Mouse (Mus musculus) forebrain, postnatal 0 days (tissue): ENCODE measurements around the gene Dbp. TPM values are rescaled to one million over a fixed set of nuclear protein-coding genes. Genes with fewer than 3 reads are reported as not detected.

Experiments
- ATAC-seq: fragments of 200-750 bp; cut with Nextera tagmentation; 2 replicates; pipeline ENCODE4 v1.8.0; 2017; ENCODE audit warnings: mild to moderate bottlenecking, moderate library complexity
- DNase-seq: peaks from one replicate; pipeline ENCODE4 v3.0.0-alpha.2; 2015
- H3K27ac ChIP-seq: fragments of 300-500 bp; sonication (generic); 2 replicates; pipeline ENCODE4 v1.5.1; 2014; ENCODE audit warnings: low read depth, mild to moderate bottlenecking, antibody characterized with exemption, low read length, moderate library complexity, mixed read lengths
- H3K27me3 ChIP-seq: fragments of 300-500 bp; sonication (generic); 2 replicates; pipeline ENCODE4 v1.6.1; 2014; ENCODE audit warnings: mild to moderate bottlenecking, low read length, mixed read lengths; ENCODE audit not compliant: insufficient read depth
- H3K36me3 ChIP-seq: fragments of 300-500 bp; sonication (generic); 2 replicates; pipeline ENCODE4 v1.6.1; 2014; ENCODE audit warnings: mild to moderate bottlenecking, moderate library complexity; ENCODE audit not compliant: insufficient read depth
- H3K4me1 ChIP-seq: fragments of 300-500 bp; sonication (generic); 2 replicates; pipeline ENCODE4 v1.6.1; 2014; ENCODE audit warnings: antibody characterized with exemption; ENCODE audit not compliant: insufficient read depth
- H3K4me2 ChIP-seq: fragments of 300-500 bp; sonication (generic); 2 replicates; pipeline ENCODE4 v1.6.1; 2014; ENCODE audit warnings: low read depth, mild to moderate bottlenecking, moderate library complexity
- H3K4me3 ChIP-seq: fragments of 300-500 bp; sonication (generic); 2 replicates; pipeline ENCODE4 v1.5.1; 2014; ENCODE audit warnings: low read depth, low read length, mixed read lengths
- H3K9ac ChIP-seq: fragments of 300-500 bp; sonication (generic); 2 replicates; pipeline ENCODE4 v1.6.1; 2014; ENCODE audit warnings: mild to moderate bottlenecking
- H3K9me3 ChIP-seq: fragments of 300-500 bp; sonication (generic); 2 replicates; pipeline ENCODE4 v1.6.1; 2016; ENCODE audit warnings: low read length
- CTCF ChIP-seq: sonication (generic); IDR thresholded peaks from 2 replicates; pipeline ENCODE4 v1.5.1; 2016; ENCODE audit warnings: antibody characterized with exemption, control low read depth, low read depth
- WGBS: fragments of 180-500 bp; shearing (Covaris S2); extraction: QIAGEN DNeasy Blood & Tissue Kit; methylation state at CpG from one replicate; pipeline ENCODE4 v1.1.7; 2014; 5-methylcytosine and 5-hydroxymethylcytosine counted together
- polyA plus RNA-seq: library from polyadenylated mRNA; unstranded; fragments of >200 nt; fragmentation: Nextera tagmentation; extraction: Ambion mirVana; gene quantifications from 2 replicates; pipeline ENCODE4 v1.2.1, GENCODE M21; 2015
- total RNA-seq: library from RNA; depleted of rRNA; stranded (reverse); fragments of >200 nt; gene quantifications from 2 replicates; pipeline ENCODE4 v1.2.3, GENCODE M21; 2014

Gene Dbp
- total and polyA plus RNA-seq, 2 experiments from 2014 or later: 6.6 to 9.0 TPM

- no peaks in the 10 kb centered on the region for H3K9me3 ChIP-seq
- ATAC-seq: no peak
- 90% methylated on average over 21 of the region's 21 CpGs for WGBS
- no peak overlapping the region for H3K4me3 ChIP-seq
- H3K4me1 ChIP-seq: peaks cover 28% of the 10 kb centered on the region
- H3K27ac ChIP-seq: no peak overlapping the region
- DNase-seq: no peak
- H3K4me2 ChIP-seq: no peak overlapping the region
- H3K9ac ChIP-seq: no peak overlapping the region
- no peak for TF ChIP-seq CTCF
- H3K27me3 ChIP-seq: no peaks in the 10 kb centered on the region
- peaks cover 35% of the 10 kb centered on the region for H3K36me3 ChIP-seq
These were observed 7.3 kb downstream of the Dbp start for GRCm38 (mm10) chr7:45712022-45712757.

DNA sequence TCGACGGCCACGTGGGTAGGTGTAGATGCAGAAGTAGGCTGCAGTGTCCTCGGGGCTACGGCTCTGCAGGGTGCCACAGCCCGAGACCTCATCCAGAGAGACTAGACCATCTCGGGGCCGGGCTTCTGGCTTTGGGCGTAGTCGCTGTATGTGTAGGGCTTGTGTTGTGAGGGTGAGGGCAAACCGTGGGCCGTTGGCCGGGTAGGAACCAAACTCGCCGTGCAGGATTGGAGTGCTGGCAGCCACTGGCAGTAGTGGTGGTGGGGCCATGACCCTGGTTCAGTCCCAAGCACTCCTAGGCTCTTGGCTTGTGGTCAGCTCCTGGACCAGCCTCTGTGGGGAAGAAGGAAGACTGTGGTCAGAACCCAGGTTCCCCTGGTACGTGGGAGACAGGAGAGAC is 8.5 kb downstream of the Dbp start:
- Histone ChIP-seq H3K27me3 (no peaks in the 10 kb centered on the region), H3K4me1 (peaks cover 19% of the 10 kb centered on the region), H3K36me3 (peaks cover 35% of the 10 kb centered on the region), H3K27ac (no peak overlapping the region), H3K4me3 (no peak overlapping the region), H3K9me3 (no peaks in the 10 kb centered on the region), H3K9ac (no peak overlapping the region), H3K4me2 (no peak overlapping the region)
- ATAC-seq: no peak
- DNase-seq: no peak
- WGBS: 91% methylated on average over 16 of the region's 16 CpGs
- TF ChIP-seq CTCF: no peak

GRCm38 (mm10) chr7:45713881-45714520 is 9.1 kb downstream of the Dbp start:
- WGBS: 81% methylated on average over 6 of the region's 6 CpGs
- TF ChIP-seq CTCF: no peak
- Histone ChIP-seq H3K9ac (peak overlapping the region; percentile 74), H3K4me3 (peak overlapping the region; percentile 66), H3K4me2 (peak overlapping the region; percentile 91), H3K4me1 (peaks cover 19% of the 10 kb centered on the region), H3K36me3 (peaks cover 35% of the 10 kb centered on the region), H3K9me3 (no peaks in the 10 kb centered on the region), H3K27ac (no peak overlapping the region), H3K27me3 (no peaks in the 10 kb centered on the region)
- no peak for DNase-seq
- ATAC-seq: no peak

- H3K27me3 ChIP-seq: no peaks in the 10 kb centered on the region
- DNase-seq (no peak), ATAC-seq (peak; percentile 21)
- peak overlapping the region; percentile 91 for H3K4me2 ChIP-seq
- H3K36me3 ChIP-seq: peaks cover 36% of the 10 kb centered on the region
- 10% methylated on average over 14 of the region's 14 CpGs for WGBS
- peaks cover 19% of the 10 kb centered on the region for H3K4me1 ChIP-seq
- peak overlapping the region; percentile 66 for H3K4me3 ChIP-seq
- TF ChIP-seq CTCF: no peak
- H3K9ac ChIP-seq: peak overlapping the region; percentile 74
- H3K9me3 ChIP-seq: no peaks in the 10 kb centered on the region
- H3K27ac ChIP-seq: peak overlapping the region; percentile 64
These were observed 9.8 kb downstream of the Dbp start for GRCm38 (mm10) chr7:45714630-45715089.

GRCm38 (mm10) chr7:45715090-45715708 is 10.3 kb downstream of the Dbp start, which contains the start of gene Rpl18:
Gene Rpl18, plus strand, starts transcription at chr7:45715457.
- DNase-seq (peak; percentile 99), ATAC-seq (peak; percentile 94)
- TF ChIP-seq CTCF: 0 out of 2 replicates have a peak, but pooled peaks have one; percentile 14
- Histone ChIP-seq H3K9ac (peak within 1 kb of the TSS; percentile 74), H3K9me3 (no peaks in the 10 kb centered on the region), H3K4me1 (peaks cover 19% of the 10 kb centered on the region), H3K36me3 (peaks cover 38% of the 10 kb centered on the region), H3K4me3 (peak within 1 kb of the TSS; percentile 66), H3K4me2 (peak within 1 kb of the TSS; percentile 91), H3K27me3 (no peaks in the 10 kb centered on the region), H3K27ac (peak within 1 kb of the TSS; percentile 64)
- WGBS: 7% methylated on average over 34 of the region's 34 CpGs

- no peak overlapping the region; the same call in 1 of the 2 replicates for H3K27ac ChIP-seq
- no peak for TF ChIP-seq CTCF
- DNase-seq (no peak), ATAC-seq (no peak)
- peak overlapping the region; percentile 91 for H3K4me2 ChIP-seq
- peak overlapping the region; percentile 66 for H3K4me3 ChIP-seq
- peaks cover 37% of the 10 kb centered on the region for H3K36me3 ChIP-seq
- WGBS: 81% methylated on average over 19 of the region's 19 CpGs
- no peak overlapping the region for H3K9ac ChIP-seq
- no peaks in the 10 kb centered on the region for H3K27me3 ChIP-seq
- H3K4me1 ChIP-seq: peaks cover 19% of the 10 kb centered on the region
- no peaks in the 10 kb centered on the region for H3K9me3 ChIP-seq
These were observed 11.0 kb downstream of the Dbp start for GRCm38 (mm10) chr7:45715741-45716459.
